Mouse (Mus musculus): Measurements from ENCODE around the gene Shoc2.

The Shoc2 gene

DNA sequence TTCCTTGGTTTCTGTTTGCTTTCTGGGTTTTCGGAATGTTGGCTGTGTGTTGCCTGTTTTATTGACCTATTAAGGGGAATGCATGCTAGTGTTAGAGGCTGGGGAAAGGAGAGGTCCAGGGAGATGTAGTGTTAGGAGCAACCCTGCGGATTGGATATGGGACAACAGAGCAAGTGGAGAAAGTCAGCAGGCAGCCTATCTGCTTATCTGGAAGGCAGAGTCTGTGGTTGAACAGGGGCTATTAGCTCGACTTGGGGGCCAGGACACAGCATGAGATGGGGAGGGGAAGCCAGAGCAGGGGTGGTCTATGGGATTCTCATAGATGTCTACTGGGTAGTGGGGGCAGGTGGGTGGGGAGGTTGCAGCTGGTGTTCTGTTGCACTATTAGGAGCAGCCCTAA is 37.9 kb downstream of the Shoc2 start:
- no peak overlapping the region for H3K4me3 ChIP-seq (replicated peaks; ENCODE audit: low read length)
- H3K27me3 ChIP-seq (ENCODE audit: insufficient read depth, low read length), result no peaks in the 10 kb centered on the region
- TF ChIP-seq CTCF (conservative IDR thresholded peaks at IDR 0.05; ENCODE audit: low read length) (no peak), NANOG (IDR thresholded peaks at IDR 0.05; ENCODE audit: borderline replicate concordance, low read length) (no peak), POU5F1 (IDR thresholded peaks at IDR 0.05; ENCODE audit: borderline replicate concordance, low read length) (no peak)
- no peaks in the 10 kb centered on the region for H3K9me3 ChIP-seq (ENCODE audit: low read length)
- H3K36me3 ChIP-seq (ENCODE audit: insufficient read depth, low read length), result no peaks in the 10 kb centered on the region
- peaks cover 11% of the 10 kb centered on the region for H3K4me1 ChIP-seq (replicated peaks; ENCODE audit: low read depth, low read length)

DNA sequence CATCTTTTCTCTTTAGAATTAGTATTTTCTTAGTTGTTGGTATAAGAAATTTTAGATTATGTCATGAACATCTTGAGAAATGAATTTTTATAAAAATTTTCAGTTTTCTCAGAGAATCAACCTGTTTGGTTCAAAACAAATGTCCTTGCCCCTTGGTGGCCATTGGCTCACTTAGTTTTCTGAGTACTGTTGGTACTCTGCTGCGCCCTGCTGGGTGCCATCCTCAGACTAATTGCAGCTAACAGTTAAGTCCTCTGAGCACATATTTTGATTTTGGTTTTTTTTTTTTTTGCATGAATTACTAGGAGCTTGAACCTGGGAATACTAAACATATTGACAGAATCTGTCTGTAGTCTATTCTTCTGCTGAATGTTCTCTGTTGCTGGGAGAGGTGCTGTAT is 39.2 kb downstream of the Shoc2 start:
- peaks cover 11% of the 10 kb centered on the region for H3K4me1 ChIP-seq (replicated peaks; ENCODE audit: low read depth, low read length)
- TF ChIP-seq CTCF (conservative IDR thresholded peaks at IDR 0.05; ENCODE audit: low read length) (no peak), NANOG (IDR thresholded peaks at IDR 0.05; ENCODE audit: borderline replicate concordance, low read length) (no peak), POU5F1 (IDR thresholded peaks at IDR 0.05; ENCODE audit: borderline replicate concordance, low read length) (no peak)
- H3K36me3 ChIP-seq (ENCODE audit: insufficient read depth, low read length), result peaks cover 9% of the 10 kb centered on the region
- H3K27me3 ChIP-seq (ENCODE audit: insufficient read depth, low read length), result no peaks in the 10 kb centered on the region
- no peak overlapping the region for H3K4me3 ChIP-seq (replicated peaks; ENCODE audit: low read length)
- H3K9me3 ChIP-seq (ENCODE audit: low read length), result no peaks in the 10 kb centered on the region

DNA sequence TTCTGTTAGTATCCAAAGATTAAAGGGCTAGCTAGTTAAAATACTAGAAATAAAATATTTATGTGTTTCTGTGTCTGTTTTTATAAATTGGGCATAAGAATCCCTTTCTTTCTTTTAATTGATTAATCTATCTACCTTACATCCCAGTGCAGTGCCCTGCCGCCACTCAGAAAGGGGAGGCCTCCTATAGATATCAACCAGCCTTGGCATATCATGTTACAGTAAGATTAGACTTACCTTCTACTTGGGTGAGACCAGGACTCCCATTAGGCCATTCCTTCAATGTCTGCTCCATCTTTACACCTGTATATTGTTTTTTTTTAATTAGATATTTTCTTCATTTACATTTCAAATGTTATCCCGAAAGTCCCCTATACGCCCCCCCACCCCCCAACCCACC is 40.5 kb downstream of the Shoc2 start:
- Histone ChIP-seq H3K9me3 (ENCODE audit: low read length) (no peaks in the 10 kb centered on the region), H3K4me3 (replicated peaks; ENCODE audit: low read length) (no peak overlapping the region), H3K4me1 (replicated peaks; ENCODE audit: low read depth, low read length) (peaks cover 14% of the 10 kb centered on the region), H3K27me3 (ENCODE audit: insufficient read depth, low read length) (no peaks in the 10 kb centered on the region), H3K36me3 (ENCODE audit: insufficient read depth, low read length) (peaks cover 12% of the 10 kb centered on the region)
- TF ChIP-seq NANOG (IDR thresholded peaks at IDR 0.05; ENCODE audit: borderline replicate concordance, low read length) (no peak), POU5F1 (IDR thresholded peaks at IDR 0.05; ENCODE audit: borderline replicate concordance, low read length) (no peak)

DNA sequence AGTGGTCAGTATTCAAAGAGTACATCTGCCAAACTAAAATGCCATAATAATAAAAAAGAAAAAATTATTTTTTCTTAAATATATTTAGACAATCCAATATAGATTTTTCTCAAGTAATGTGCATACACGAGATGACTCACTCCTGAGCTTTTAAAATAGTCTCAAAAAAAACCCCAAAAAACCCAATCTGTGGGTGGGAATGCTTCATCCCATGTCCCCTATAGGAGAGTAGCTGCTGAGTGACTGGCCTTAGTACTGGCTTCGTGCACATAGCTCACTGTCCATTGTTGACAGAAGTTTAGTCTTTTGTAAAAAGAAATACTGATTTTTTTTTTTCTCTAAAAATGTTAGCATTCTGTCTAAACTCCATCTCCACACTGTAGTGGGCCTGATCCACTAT is 46.4 kb downstream of the Shoc2 start:
- H3K36me3 ChIP-seq (ENCODE audit: insufficient read depth, low read length), result peaks cover 12% of the 10 kb centered on the region
- H3K9me3 ChIP-seq (ENCODE audit: low read length), result no peaks in the 10 kb centered on the region
- no peaks in the 10 kb centered on the region for H3K27me3 ChIP-seq (ENCODE audit: insufficient read depth, low read length)
- no peak for TF ChIP-seq POU5F1 (IDR thresholded peaks at IDR 0.05; ENCODE audit: borderline replicate concordance, low read length)
- H3K4me1 ChIP-seq (replicated peaks; ENCODE audit: low read depth, low read length), result peaks cover 30% of the 10 kb centered on the region
- no peak overlapping the region for H3K4me3 ChIP-seq (replicated peaks; ENCODE audit: low read length)

DNA sequence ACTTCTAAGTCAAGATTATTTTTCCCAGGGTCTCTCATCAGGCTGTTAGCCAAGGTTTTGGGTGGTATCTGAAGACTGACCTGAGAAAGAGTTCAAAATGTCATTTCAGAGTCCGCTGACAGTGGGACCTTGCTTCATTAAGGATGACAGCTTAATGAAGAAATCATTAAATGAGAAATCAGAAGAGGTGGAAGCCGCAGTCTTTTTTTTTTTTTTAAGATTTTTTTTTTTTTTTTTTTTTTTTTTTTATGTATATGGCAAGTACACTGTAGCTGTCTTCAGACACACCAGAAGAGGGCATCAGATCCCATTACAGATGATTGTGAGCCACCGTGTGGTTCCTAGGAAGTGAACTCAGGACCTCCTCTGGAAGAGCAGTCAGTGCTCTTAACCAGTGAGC is 49.8 kb downstream of the Shoc2 start:
- TF ChIP-seq CTCF (conservative IDR thresholded peaks at IDR 0.05; ENCODE audit: low read length), result no peak
- TF ChIP-seq NANOG (IDR thresholded peaks at IDR 0.05; ENCODE audit: borderline replicate concordance, low read length), result no peak
- TF ChIP-seq POU5F1 (IDR thresholded peaks at IDR 0.05; ENCODE audit: borderline replicate concordance, low read length), result no peak
- no peaks in the 10 kb centered on the region for H3K9me3 ChIP-seq (ENCODE audit: low read length)
- H3K4me3 ChIP-seq (replicated peaks; ENCODE audit: low read length), result no peak overlapping the region
- no peaks in the 10 kb centered on the region for H3K27me3 ChIP-seq (ENCODE audit: insufficient read depth, low read length)
- H3K4me1 ChIP-seq (replicated peaks; ENCODE audit: low read depth, low read length), result peaks cover 38% of the 10 kb centered on the region
- H3K36me3 ChIP-seq (ENCODE audit: insufficient read depth, low read length), result 0 out of 2 replicates have a peak, but pooled peaks cover 2% of the 10 kb centered on the region

DNA sequence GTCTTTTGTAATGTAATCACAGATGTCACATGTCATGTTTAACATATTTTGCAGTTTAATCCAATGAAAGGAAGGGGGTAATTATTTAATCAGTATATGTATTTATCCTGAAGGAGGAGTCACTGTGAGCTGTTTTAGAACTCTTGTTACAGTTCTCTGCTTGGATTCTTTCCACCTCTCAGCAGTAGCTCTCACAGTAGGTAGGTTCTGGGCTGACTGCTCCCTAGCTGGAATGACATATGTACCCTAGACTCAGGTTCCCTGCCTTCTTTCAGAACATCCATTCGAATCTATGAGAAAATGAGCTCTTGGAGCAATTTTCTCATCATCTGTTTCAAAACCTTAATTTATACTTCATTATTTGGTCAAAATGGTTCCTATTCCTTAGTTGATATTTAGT is 50.2 kb downstream of the Shoc2 start:
- Histone ChIP-seq H3K27me3 (ENCODE audit: insufficient read depth, low read length) (no peaks in the 10 kb centered on the region), H3K4me1 (replicated peaks; ENCODE audit: low read depth, low read length) (peaks cover 40% of the 10 kb centered on the region), H3K4me3 (replicated peaks; ENCODE audit: low read length) (no peak overlapping the region), H3K9me3 (ENCODE audit: low read length) (no peaks in the 10 kb centered on the region), H3K36me3 (ENCODE audit: insufficient read depth, low read length) (no peaks in the 10 kb centered on the region)
- TF ChIP-seq NANOG (IDR thresholded peaks at IDR 0.05; ENCODE audit: borderline replicate concordance, low read length), result no peak

DNA sequence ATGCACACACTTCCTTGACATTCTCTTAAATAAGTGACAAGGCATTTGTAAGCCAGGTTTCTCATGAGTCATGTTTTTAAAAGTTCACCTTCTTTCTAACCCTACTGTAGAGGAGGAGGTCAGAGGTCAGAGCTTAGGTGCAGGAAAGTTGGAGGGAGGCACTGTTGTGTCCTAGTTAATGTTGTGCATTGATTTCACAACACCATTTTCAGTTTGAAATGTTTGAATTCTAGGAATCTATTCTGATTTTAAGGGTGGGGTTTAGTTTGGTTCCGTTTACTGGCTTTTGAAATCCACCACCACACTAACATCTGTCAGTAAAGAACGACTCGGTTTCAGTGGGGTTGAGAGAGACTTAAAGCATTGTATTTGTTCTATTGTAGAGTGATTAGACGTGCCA is 66.9 kb downstream of the Shoc2 start:
- Histone ChIP-seq H3K9me3 (ENCODE audit: low read length) (no peaks in the 10 kb centered on the region), H3K27me3 (ENCODE audit: insufficient read depth, low read length) (no peaks in the 10 kb centered on the region), H3K4me1 (replicated peaks; ENCODE audit: low read depth, low read length) (peaks cover 7% of the 10 kb centered on the region; the same call in 1 of the 2 replicates), H3K36me3 (ENCODE audit: insufficient read depth, low read length) (no peaks in the 10 kb centered on the region), H3K4me3 (replicated peaks; ENCODE audit: low read length) (no peak overlapping the region)
- TF ChIP-seq NANOG (IDR thresholded peaks at IDR 0.05; ENCODE audit: borderline replicate concordance, low read length) (no peak), CTCF (conservative IDR thresholded peaks at IDR 0.05; ENCODE audit: low read length) (no peak), POU5F1 (IDR thresholded peaks at IDR 0.05; ENCODE audit: borderline replicate concordance, low read length) (no peak)

DNA sequence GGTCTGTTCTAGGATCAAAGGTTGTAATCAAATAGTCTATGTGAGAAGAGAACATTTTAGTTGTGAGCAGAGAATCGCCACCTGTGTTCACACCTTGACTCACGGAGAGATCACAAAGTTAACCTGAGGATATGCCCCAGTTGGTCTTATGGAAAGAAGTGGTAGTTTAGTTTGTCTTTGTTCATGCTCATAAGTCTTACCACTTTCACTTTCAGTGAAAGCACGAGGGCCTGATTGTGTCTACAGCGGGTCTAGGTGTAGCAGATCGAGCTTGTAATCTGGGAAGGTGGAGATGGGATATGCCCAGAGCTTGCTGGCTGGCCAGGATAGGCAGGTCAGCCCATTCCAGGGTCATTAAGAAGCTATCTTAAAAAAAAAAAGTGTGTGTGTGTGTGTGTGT is 70.9 kb downstream of the Shoc2 start:
- Histone ChIP-seq H3K4me3 (replicated peaks; ENCODE audit: low read length) (no peak overlapping the region), H3K4me1 (replicated peaks; ENCODE audit: low read depth, low read length) (peaks cover 26% of the 10 kb centered on the region), H3K9me3 (ENCODE audit: low read length) (no peaks in the 10 kb centered on the region), H3K27me3 (ENCODE audit: insufficient read depth, low read length) (no peaks in the 10 kb centered on the region), H3K36me3 (ENCODE audit: insufficient read depth, low read length) (no peaks in the 10 kb centered on the region)
- TF ChIP-seq NANOG (IDR thresholded peaks at IDR 0.05; ENCODE audit: borderline replicate concordance, low read length) (no peak), POU5F1 (IDR thresholded peaks at IDR 0.05; ENCODE audit: borderline replicate concordance, low read length) (no peak)

DNA sequence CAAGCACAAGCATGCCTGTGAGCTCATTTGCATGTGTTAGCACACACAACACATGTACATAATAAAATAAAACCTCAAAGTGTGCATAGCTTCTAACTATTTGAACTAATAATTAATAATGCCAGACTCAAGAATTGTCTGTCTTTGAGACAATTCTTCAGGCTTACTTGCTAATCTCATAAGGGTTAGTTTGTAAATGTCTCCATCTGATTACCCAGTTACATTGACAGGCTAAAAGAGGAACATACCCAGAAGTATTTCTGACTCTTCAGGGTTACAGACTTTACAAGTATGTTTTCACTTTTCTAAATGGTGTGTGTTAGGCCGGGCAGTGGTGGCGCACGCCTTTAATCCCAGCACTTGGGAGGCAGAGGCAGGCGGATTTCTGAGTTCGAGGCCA is 71.4 kb downstream of the Shoc2 start:
- TF ChIP-seq POU5F1 (IDR thresholded peaks at IDR 0.05; ENCODE audit: borderline replicate concordance, low read length) (no peak), NANOG (IDR thresholded peaks at IDR 0.05; ENCODE audit: borderline replicate concordance, low read length) (no peak), CTCF (conservative IDR thresholded peaks at IDR 0.05; ENCODE audit: low read length) (no peak)
- H3K27me3 ChIP-seq (ENCODE audit: insufficient read depth, low read length), result no peaks in the 10 kb centered on the region
- no peaks in the 10 kb centered on the region for H3K9me3 ChIP-seq (ENCODE audit: low read length)
- no peaks in the 10 kb centered on the region for H3K36me3 ChIP-seq (ENCODE audit: insufficient read depth, low read length)
- H3K4me3 ChIP-seq (replicated peaks; ENCODE audit: low read length), result no peak overlapping the region
- peaks cover 26% of the 10 kb centered on the region for H3K4me1 ChIP-seq (replicated peaks; ENCODE audit: low read depth, low read length)

Measured in E14TG2a.4 (cell line).